Comparison of ENCODE assay signal across 12 mouse cellular contexts in genomic region chr2:59042616-59043015, GRCm38 (mm10).
DNase-seq lines count a peak whose midpoint lies in the region; ATAC-seq lines count a peak whose summit lies in the region.
"Had no signal": no experiment of that assay in that cellular context is flagged by ENCODE, and none has a peak within 500 bp of the region (broad histone marks: within the 10 kb centered on the region; RNA-seq: fewer than 3 reads in every experiment).

No protein-coding gene starts in this region.

- H3K36me3 ChIP-seq in heart, embryonic 13.5 days, result no peaks in the 10 kb centered on the region
- no peaks in the 10 kb centered on the region for H3K36me3 ChIP-seq in stomach, embryonic 16.5 days (ENCODE audit: control insufficient read depth, insufficient read depth, low read length)
- H3K36me3 ChIP-seq: forebrain, embryonic 10.5 days had no signal

- intact Hi-C loops in left cerebral cortex, postnatal 4 days (cut with DNase I), result no loop called here

- no peak for DNase-seq in heart, adult 11 months
- peak; percentile 22 for DNase-seq in lung, postnatal 10 days
- no peak for DNase-seq in lung, postnatal 36 days
- peak; percentile 33 to 43 for DNase-seq in adrenal gland, postnatal 36 days
- no peak for DNase-seq in left cerebral cortex, postnatal 4 days
- no peak for DNase-seq in left cerebral cortex, adult 9 months (ENCODE audit: low spot score in 2 of 2)
- DNase-seq: gastrocnemius, postnatal 36 days; kidney, postnatal 14 days; thymus, adult 18-20 months had no signal

- no peaks in the 10 kb centered on the region for H3K9me3 ChIP-seq in heart, embryonic 13.5 days
- H3K9me3 ChIP-seq in stomach, embryonic 16.5 days (replicated peaks; ENCODE audit: control insufficient read depth, low read length), result no peaks in the 10 kb centered on the region
- H3K9me3 ChIP-seq: forebrain, embryonic 10.5 days had no signal

- H3K9ac ChIP-seq in heart, embryonic 13.5 days, result no peak overlapping the region
- no peak overlapping the region for H3K9ac ChIP-seq in stomach, embryonic 16.5 days (ENCODE audit: low read length)

- peaks cover 31% of the 10 kb centered on the region for H3K4me1 ChIP-seq in heart, embryonic 13.5 days
- no peaks in the 10 kb centered on the region for H3K4me1 ChIP-seq in stomach, embryonic 16.5 days (ENCODE audit: control insufficient read depth, insufficient read depth, low read length)

- H3K27me3 ChIP-seq in heart, embryonic 13.5 days (replicated peaks), result no peaks in the 10 kb centered on the region
- no peaks in the 10 kb centered on the region for H3K27me3 ChIP-seq in stomach, embryonic 16.5 days (ENCODE audit: control insufficient read depth, insufficient read depth, low read length)

- 27% methylated on average over 13 of the region's 13 CpGs for WGBS in heart, embryonic 13.5 days
- 45% methylated on average over 13 of the region's 13 CpGs for WGBS in stomach, embryonic 16.5 days

- peak overlapping the region; percentile 61 for H3K27ac ChIP-seq in heart, embryonic 13.5 days (replicated peaks)
- no peak overlapping the region for H3K27ac ChIP-seq in stomach, embryonic 16.5 days (ENCODE audit: low read length)
- H3K27ac ChIP-seq: forebrain, embryonic 10.5 days had no signal

- peak overlapping the region; percentile 51 for H3K4me2 ChIP-seq in heart, embryonic 13.5 days
- no peak overlapping the region for H3K4me2 ChIP-seq in stomach, embryonic 16.5 days (ENCODE audit: low read depth, low read length)

- peak; percentile 37; the same call in 1 of the 2 replicates for ATAC-seq in heart, embryonic 13.5 days (ENCODE audit: extremely low read depth, insufficient number of reproducible peaks, low FRiP score, low TSS enrichment)
- peak; percentile 64 for ATAC-seq in stomach, embryonic 16.5 days (ENCODE audit: insufficient read depth, low FRiP score)

- H3K4me3 ChIP-seq in heart, embryonic 13.5 days, result no peak overlapping the region
- H3K4me3 ChIP-seq in stomach, embryonic 16.5 days (replicated peaks; ENCODE audit: low read length), result no peak overlapping the region
- H3K4me3 ChIP-seq: forebrain, embryonic 10.5 days had no signal

Comparison
In these comparisons a context has a peak if more than half of its experiments do, and no peak if none do; other contexts are left out.
1. DNase-seq: peak in lung, postnatal 10 days (single experiment) and adrenal gland, postnatal 36 days (2 of 2); none in heart, adult 11 months (single experiment), lung, postnatal 36 days (single experiment), left cerebral cortex, postnatal 4 days (single experiment) and left cerebral cortex, adult 9 months (0 of 2).